Mouse (Mus musculus) embryonic fibroblast, embryonic 13.5 days (primary cell): ENCODE measurements around the gene Foxn3.

ENCODE experiments used
- CTCF ChIP-seq: IDR thresholded peaks from 2 replicates; pipeline ENCODE4 v1.5.1; 2011; ENCODE audit warnings: mild to moderate bottlenecking, control low read depth, low read length, moderate library complexity, borderline replicate concordance; ENCODE audit not compliant: insufficient read depth
- POLR2A ChIP-seq: IDR thresholded peaks from 2 replicates; pipeline ENCODE4 v1.6.1; 2011; ENCODE audit warnings: low read depth, mild to moderate bottlenecking, control low read depth, low read length, moderate library complexity

GRCm38 (mm10) chr12:99515481-99515880 lies 47.9 kb downstream of the Foxn3 start:
- TF ChIP-seq POLR2A (no peak), CTCF (no peak)
